Mouse (Mus musculus) heart, postnatal 10 days (tissue): ENCODE data around the gene Defb47. TPM values are rescaled to one million over a fixed set of nuclear protein-coding genes. Genes with fewer than 3 reads are reported as not detected.

Experiments
- DNase-seq, 2 experiments: peaks; one replicate each; pipeline ENCODE4 v3.0.0; 2021
- intact Hi-C: fragments of 180-260 bp; cut with DNase I; formaldehyde crosslinking; loops from one replicate; pipeline ENCODE4 v1.15.1; 2025
- total RNA-seq, 2 experiments: library from RNA; stranded (reverse); gene quantifications; 2 replicates each; pipeline ENCODE4 v1.2.3; 2021

The Defb47 gene
- not detected for total RNA-seq

GRCm38 (mm10) chr14:62997777-62998176 lies at the start of gene Defb47:
Gene Defb47, plus strand, starts transcription at chr14:62998077.
- intact Hi-C loops, result no loop called here
- no peak for DNase-seq

- intact Hi-C loops, result no loop called here
- peak; percentile 10 to 11 for DNase-seq
Measured at GRCm38 (mm10) chr14:62956091-62956490, 41.8 kb upstream of the Defb47 start.

- intact Hi-C loops, result no loop called here
- no peak for DNase-seq
Measured at GRCm38 (mm10) chr14:62963632-62964031, 34.2 kb upstream of the Defb47 start.

- DNase-seq, result no peak
- intact Hi-C loops, result no loop called here
Measured at GRCm38 (mm10) chr14:62965342-62965741, 32.5 kb upstream of the Defb47 start.

GRCm38 (mm10) chr14:62965811-62966520 lies 31.9 kb upstream of the Defb47 start:
- intact Hi-C loops, result no loop called here
- peak in 1 of 2 experiments; percentile 18 for DNase-seq

- peak; percentile 74 to 82 for DNase-seq
- intact Hi-C loops, result loop anchor here (1.0 to 5.0 kb wide), 3 partner anchors 96 to 482 kb away; no protein-coding TSS in a partner anchor
Measured at GRCm38 (mm10) chr14:62975046-62975445, 22.8 kb upstream of the Defb47 start.

- intact Hi-C loops, result loop anchor here (5.0 kb wide), 1 partner anchor 343 kb away; no protein-coding TSS in a partner anchor
- no peak for DNase-seq
Measured at GRCm38 (mm10) chr14:62979815-62980214, 18.1 kb upstream of the Defb47 start.

- intact Hi-C loops, result no loop called here
- no peak for DNase-seq
Measured at GRCm38 (mm10) chr14:62984410-62984809, 13.5 kb upstream of the Defb47 start, which contains the start of gene Defb48. Gene Defb48, minus strand, starts transcription at chr14:62984510.

- intact Hi-C loops, result no loop called here
- no peak for DNase-seq
Measured at GRCm38 (mm10) chr14:62991271-62991670, 6.6 kb upstream of the Defb47 start.

- DNase-seq, result no peak
- intact Hi-C loops, result no loop called here
Measured at GRCm38 (mm10) chr14:62991849-62992510, 5.9 kb upstream of the Defb47 start.

- intact Hi-C loops, result no loop called here
- DNase-seq, result no peak
Measured at GRCm38 (mm10) chr14:62998977-62999376, 1.1 kb downstream of the Defb47 start.

GRCm38 (mm10) chr14:63002588-63002987 lies 4.7 kb downstream of the Defb47 start:
- peak; percentile 36 to 59 for DNase-seq
- intact Hi-C loops, result no loop called here

- intact Hi-C loops, result no loop called here
- no peak for DNase-seq
Measured at GRCm38 (mm10) chr14:63011471-63011870, 13.6 kb downstream of the Defb47 start, which contains the start of gene Defb43. Gene Defb43, plus strand, starts transcription at chr14:63011771.

GRCm38 (mm10) chr14:63013082-63013481 lies 15.2 kb downstream of the Defb47 start:
- intact Hi-C loops, result no loop called here
- no peak for DNase-seq

GRCm38 (mm10) chr14:63014667-63015066 lies 16.8 kb downstream of the Defb47 start:
- no peak for DNase-seq

GRCm38 (mm10) chr14:63020524-63021156 lies 22.8 kb downstream of the Defb47 start:
- intact Hi-C loops, result no loop called here

More at GRCm38 (mm10) chr14:63014667-63015066, 16.8 kb downstream of the Defb47 start:
- intact Hi-C loops, result no loop called here

GRCm38 (mm10) chr14:63046691-63047090 lies 48.8 kb downstream of the Defb47 start, which contains the start of gene Defb42:
Gene Defb42, plus strand, starts transcription at chr14:63046991.
- intact Hi-C loops, result no loop called here
- no peak for DNase-seq

More at GRCm38 (mm10) chr14:63020524-63021156, 22.8 kb downstream of the Defb47 start:
- DNase-seq, result no peak

- DNase-seq, result no peak
- intact Hi-C loops, result no loop called here
Measured at GRCm38 (mm10) chr14:63049910-63050370, 52.1 kb downstream of the Defb47 start, which contains the start of gene Defb30. Gene Defb30, minus strand, starts transcription at chr14:63049960.
